Mouse (Mus musculus) forebrain, embryonic 11.5 days (tissue): ENCODE measurements around the gene Stat1. TPM values are rescaled to one million over a fixed set of nuclear protein-coding genes. Genes with fewer than 3 reads are reported as not detected.
A peak's percentile ranks its signal among the peaks of the same experiment; 100 is the strongest.

ENCODE experiments used
- ATAC-seq: fragments of 200-750 bp; cut with Nextera tagmentation; replicated peaks from 2 replicates; pipeline ENCODE4 v1.8.0; 2017; ENCODE audit warnings: moderate TSS enrichment; ENCODE audit not compliant: low FRiP score
- DNase-seq: peaks from one replicate; pipeline ENCODE4 v3.0.0-alpha.2; 2017; ENCODE audit warnings: low spot score
- H3K27ac ChIP-seq: fragments of 300-500 bp; sonication (generic); 2 replicates; pipeline ENCODE4 v1.5.1; 2014; ENCODE audit warnings: low read depth, low read length
- H3K27me3 ChIP-seq: fragments of 300-500 bp; sonication (generic); 2 replicates; pipeline ENCODE4 v1.6.1; 2014; ENCODE audit warnings: mild to moderate bottlenecking, low read length, mixed read lengths; ENCODE audit not compliant: control insufficient read depth, insufficient read depth
- H3K36me3 ChIP-seq: fragments of 300-500 bp; sonication (generic); 2 replicates; pipeline ENCODE4 v1.6.1; 2014; ENCODE audit warnings: mild to moderate bottlenecking, low read length, moderate library complexity, mixed read lengths; ENCODE audit not compliant: control insufficient read depth, insufficient read depth
- H3K4me1 ChIP-seq: fragments of 300-500 bp; sonication (generic); replicated peaks from 2 replicates; pipeline ENCODE4 v1.6.1; 2014; ENCODE audit warnings: low read length, mixed read lengths; ENCODE audit not compliant: control insufficient read depth, insufficient read depth
- H3K4me2 ChIP-seq: fragments of 300-500 bp; sonication (generic); 2 replicates; pipeline ENCODE4 v1.6.1; 2014; ENCODE audit warnings: low read depth, mild to moderate bottlenecking, low read length, moderate library complexity, mixed read lengths; ENCODE audit not compliant: severe bottlenecking
- H3K4me3 ChIP-seq: fragments of 300-500 bp; sonication (generic); 2 replicates; pipeline ENCODE4 v1.5.1; 2014; ENCODE audit warnings: low read depth, low read length
- H3K9ac ChIP-seq: fragments of 300-500 bp; sonication (generic); 2 replicates; pipeline ENCODE4 v1.6.1; 2014; ENCODE audit warnings: low read length
- H3K9me3 ChIP-seq: fragments of 300-500 bp; sonication (generic); 2 replicates; pipeline ENCODE4 v1.6.1; 2016; ENCODE audit warnings: low read length, mixed read lengths; ENCODE audit not compliant: control insufficient read depth
- WGBS: fragments of 180-500 bp; shearing (Covaris S2); extraction: QIAGEN DNeasy Blood & Tissue Kit; methylation state at CpG from one replicate; pipeline ENCODE4 v1.1.7; 2014; 5-methylcytosine and 5-hydroxymethylcytosine counted together
- polyA plus RNA-seq: library from polyadenylated mRNA; unstranded; fragments of >200 nt; fragmentation: Nextera tagmentation; extraction: Ambion mirVana; gene quantifications from 2 replicates; pipeline ENCODE4 v1.2.1, GENCODE M21; 2014

Gene Stat1
- polyA plus RNA-seq = 15.6 and 17.4 TPM in 2 replicates

GRCm38 (mm10) chr1:52118860-52119591, at the start of gene Stat1:
TSS of gene Stat1 (plus strand) at chr1:52119440.
- peak within 1 kb of the TSS; percentile 74 for H3K4me3 ChIP-seq
- 3% methylated on average over 37 of the region's 37 CpGs for WGBS
- no peaks in the 10 kb centered on the region for H3K36me3 ChIP-seq
- no peaks in the 10 kb centered on the region for H3K4me1 ChIP-seq
- no peak within 1 kb of the TSS for H3K27ac ChIP-seq
- H3K27me3 ChIP-seq = no peaks in the 10 kb centered on the region; the same call in 1 of the 2 replicates
- peak within 1 kb of the TSS; percentile 97 for H3K4me2 ChIP-seq
- peak; percentile 96 for ATAC-seq
- DNase-seq = peak; percentile 98
- H3K9ac ChIP-seq = peak within 1 kb of the TSS; percentile 67
- H3K9me3 ChIP-seq = no peaks in the 10 kb centered on the region

- H3K36me3 ChIP-seq = no peaks in the 10 kb centered on the region
- peak overlapping the region; percentile 12; the same call in 1 of the 2 replicates for H3K4me2 ChIP-seq
- no peak overlapping the region for H3K4me3 ChIP-seq
These were observed 39.4 kb upstream of the Stat1 start for GRCm38 (mm10) chr1:52079724-52080367.

GRCm38 (mm10) chr1:52080375-52080774, 38.9 kb upstream of the Stat1 start:
- ATAC-seq = peak; percentile 52; the same call in 1 of the 2 replicates

More at GRCm38 (mm10) chr1:52079724-52080367, 39.4 kb upstream of the Stat1 start:
- DNase-seq (peak; percentile 78), ATAC-seq (peak; percentile 94)
- no peaks in the 10 kb centered on the region; the same call in 1 of the 2 replicates for H3K9me3 ChIP-seq
- no peaks in the 10 kb centered on the region for H3K27me3 ChIP-seq
- H3K4me1 ChIP-seq = peaks cover 15% of the 10 kb centered on the region; the same call in 1 of the 2 replicates
- peak overlapping the region; percentile 91 for H3K27ac ChIP-seq
- no peak overlapping the region for H3K9ac ChIP-seq
- 5% methylated on average over 10 of the region's 10 CpGs for WGBS

GRCm38 (mm10) chr1:52086236-52086635, 33.0 kb upstream of the Stat1 start:
- WGBS = 49% methylated on average over 4 of the region's 4 CpGs
- Histone ChIP-seq H3K4me2 (no peak overlapping the region), H3K9ac (no peak overlapping the region), H3K27me3 (no peaks in the 10 kb centered on the region), H3K9me3 (no peaks in the 10 kb centered on the region; the same call in 1 of the 2 replicates), H3K4me1 (0 out of 2 replicates have a peak, but pooled peaks cover under 1% of the 10 kb centered on the region), H3K27ac (no peak overlapping the region), H3K4me3 (no peak overlapping the region), H3K36me3 (no peaks in the 10 kb centered on the region)
- DNase-seq (no peak), ATAC-seq (no peak)

More at GRCm38 (mm10) chr1:52080375-52080774, 38.9 kb upstream of the Stat1 start:
- H3K27me3 ChIP-seq = no peaks in the 10 kb centered on the region
- peak overlapping the region; percentile 12; the same call in 1 of the 2 replicates for H3K4me2 ChIP-seq
- no peak overlapping the region for H3K4me3 ChIP-seq
- WGBS = 4% methylated on average over 8 of the region's 8 CpGs
- H3K9ac ChIP-seq = no peak overlapping the region
- peak overlapping the region; percentile 91 for H3K27ac ChIP-seq
- no peaks in the 10 kb centered on the region for H3K36me3 ChIP-seq
- no peaks in the 10 kb centered on the region; the same call in 1 of the 2 replicates for H3K9me3 ChIP-seq
- DNase-seq = no peak
- H3K4me1 ChIP-seq = peaks cover 15% of the 10 kb centered on the region; the same call in 1 of the 2 replicates

- no peak for DNase-seq
- no peaks in the 10 kb centered on the region for H3K4me1 ChIP-seq
- H3K27me3 ChIP-seq = no peaks in the 10 kb centered on the region
- no peak overlapping the region for H3K4me3 ChIP-seq
- no peak overlapping the region for H3K27ac ChIP-seq
- no peaks in the 10 kb centered on the region for H3K36me3 ChIP-seq
- 88% methylated on average over 1 of the region's 1 CpGs for WGBS
- H3K9ac ChIP-seq = no peak overlapping the region
- H3K9me3 ChIP-seq = no peaks in the 10 kb centered on the region; the same call in 1 of the 2 replicates
- ATAC-seq = no peak
- H3K4me2 ChIP-seq = no peak overlapping the region
These were observed 32.1 kb upstream of the Stat1 start for GRCm38 (mm10) chr1:52087128-52087527.

GRCm38 (mm10) chr1:52088634-52089033, 30.6 kb upstream of the Stat1 start:
- H3K9ac ChIP-seq = no peak overlapping the region
- ATAC-seq (no peak), DNase-seq (no peak)
- H3K36me3 ChIP-seq = no peaks in the 10 kb centered on the region
- no peaks in the 10 kb centered on the region for H3K27me3 ChIP-seq
- WGBS = 71% methylated on average over 4 of the region's 4 CpGs
- no peaks in the 10 kb centered on the region for H3K4me1 ChIP-seq
- H3K9me3 ChIP-seq = no peaks in the 10 kb centered on the region; the same call in 1 of the 2 replicates
- H3K4me2 ChIP-seq = no peak overlapping the region
- no peak overlapping the region for H3K4me3 ChIP-seq
- no peak overlapping the region for H3K27ac ChIP-seq

GRCm38 (mm10) chr1:52098618-52099232, 20.5 kb upstream of the Stat1 start:
- Histone ChIP-seq H3K27me3 (no peaks in the 10 kb centered on the region), H3K4me2 (no peak overlapping the region), H3K4me3 (no peak overlapping the region), H3K4me1 (no peaks in the 10 kb centered on the region), H3K36me3 (no peaks in the 10 kb centered on the region), H3K27ac (no peak overlapping the region), H3K9me3 (no peaks in the 10 kb centered on the region), H3K9ac (no peak overlapping the region)
- DNase-seq (no peak), ATAC-seq (peak; percentile 69)
- 87% methylated on average over 3 of the region's 3 CpGs for WGBS

- WGBS = 70% methylated on average over 6 of the region's 6 CpGs
- no peaks in the 10 kb centered on the region for H3K9me3 ChIP-seq
- no peak overlapping the region for H3K4me3 ChIP-seq
- DNase-seq = no peak
- no peak overlapping the region for H3K9ac ChIP-seq
- H3K27ac ChIP-seq = no peak overlapping the region
- H3K4me1 ChIP-seq = no peaks in the 10 kb centered on the region
- H3K4me2 ChIP-seq = no peak overlapping the region
- no peak for ATAC-seq
- no peaks in the 10 kb centered on the region for H3K36me3 ChIP-seq
- H3K27me3 ChIP-seq = no peaks in the 10 kb centered on the region
These were observed 18.7 kb upstream of the Stat1 start for GRCm38 (mm10) chr1:52100496-52100895.
